ENCODE assay signal across 9 mouse cellular contexts in the genomic region with DNA sequence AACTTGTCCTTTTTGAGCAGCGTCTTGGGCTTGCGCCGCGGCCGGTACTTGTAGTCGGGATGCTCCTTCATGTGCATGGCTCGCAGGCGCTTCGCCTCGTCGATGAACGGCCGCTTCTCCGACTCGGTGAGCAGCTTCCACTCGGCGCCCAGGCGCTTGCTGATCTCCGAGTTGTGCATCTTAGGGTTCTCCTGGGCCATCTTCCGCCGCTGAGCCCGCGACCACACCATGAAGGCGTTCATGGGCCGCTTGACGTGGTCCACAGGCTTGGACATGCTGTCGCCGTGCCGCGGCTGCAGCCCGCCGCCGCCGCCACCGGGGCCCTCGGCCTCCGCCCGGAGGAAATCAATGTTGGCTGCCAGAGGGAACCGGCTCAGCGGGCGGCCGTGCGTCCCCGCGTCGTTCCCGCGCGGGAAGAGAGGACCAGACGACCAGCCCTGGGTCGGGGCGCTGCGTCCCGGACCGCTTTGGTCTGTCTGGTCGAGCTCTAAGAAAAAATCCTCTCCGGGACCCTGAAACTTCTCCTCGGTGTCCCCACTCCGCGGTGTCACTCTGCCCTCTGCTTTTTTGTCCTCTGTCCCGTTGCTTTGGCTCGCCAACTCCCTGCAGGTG. TPM values are rescaled to one million over a fixed set of nuclear protein-coding genes. Genes with fewer than 3 reads are reported as not detected.
DNase-seq lines count a peak whose midpoint lies in the region; ATAC-seq lines count a peak whose summit lies in the region.
"Had no signal": no experiment of that assay in that cellular context is flagged by ENCODE, and none has a peak within 500 bp of the region (broad histone marks: within the 10 kb centered on the region; RNA-seq: fewer than 3 reads in every experiment).

No protein-coding gene starts in this region.

- no peak for ATAC-seq in lung, embryonic 16.5 days (ENCODE audit: low read depth)
- ATAC-seq in heart, embryonic 13.5 days (ENCODE audit: extremely low read depth, insufficient number of reproducible peaks, low FRiP score, low TSS enrichment): no peak
- no peak for ATAC-seq in limb, embryonic 11.5 days (ENCODE audit: insufficient number of reproducible peaks, low FRiP score, low TSS enrichment, low read depth)
- ATAC-seq in neural tube, embryonic 14.5 days (ENCODE audit: low read depth): no peak

- peak overlapping the region; percentile 59 for H3K4me3 ChIP-seq in lung, embryonic 16.5 days (ENCODE audit: low read length)
- peak overlapping the region; percentile 65 for H3K4me3 ChIP-seq in heart, embryonic 13.5 days
- H3K4me3 ChIP-seq in limb, embryonic 11.5 days (ENCODE audit: low read depth, low read length): peak overlapping the region; percentile 42
- peak overlapping the region; percentile 54 for H3K4me3 ChIP-seq in neural tube, embryonic 14.5 days (ENCODE audit: low read depth, low read length)

- no peak overlapping the region for H3K27ac ChIP-seq in lung, embryonic 16.5 days (ENCODE audit: low read length)
- no peak overlapping the region for H3K27ac ChIP-seq in heart, embryonic 13.5 days (replicated peaks)
- H3K27ac ChIP-seq in limb, embryonic 11.5 days (replicated peaks; ENCODE audit: low read depth, low read length): no peak overlapping the region
- H3K27ac ChIP-seq in neural tube, embryonic 14.5 days (ENCODE audit: low read depth, low read length): peak overlapping the region; percentile 78

- H3K4me1 ChIP-seq in lung, embryonic 16.5 days (replicated peaks; ENCODE audit: control insufficient read depth, insufficient read depth, low read length): peaks cover 25% of the 10 kb centered on the region
- peaks cover 38% of the 10 kb centered on the region for H3K4me1 ChIP-seq in heart, embryonic 13.5 days
- H3K4me1 ChIP-seq in limb, embryonic 11.5 days (ENCODE audit: control insufficient read depth, insufficient read depth, low read length): peaks cover 17% of the 10 kb centered on the region
- peaks cover 27% of the 10 kb centered on the region; the same call in 1 of the 2 replicates for H3K4me1 ChIP-seq in neural tube, embryonic 14.5 days (ENCODE audit: control insufficient read depth, insufficient read depth, low read length)

- under 1% methylated on average over 57 of the region's 62 CpGs for WGBS in lung, embryonic 16.5 days
- WGBS in heart, embryonic 13.5 days: under 1% methylated on average over 62 of the region's 62 CpGs
- WGBS in limb, embryonic 11.5 days: under 1% methylated on average over 62 of the region's 62 CpGs
- under 1% methylated on average over 61 of the region's 62 CpGs for WGBS in neural tube, embryonic 14.5 days

- H3K36me3 ChIP-seq in lung, embryonic 16.5 days (ENCODE audit: control insufficient read depth, insufficient read depth, low read length): no peaks in the 10 kb centered on the region
- H3K36me3 ChIP-seq in heart, embryonic 13.5 days: no peaks in the 10 kb centered on the region
- no peaks in the 10 kb centered on the region for H3K36me3 ChIP-seq in limb, embryonic 11.5 days (ENCODE audit: control insufficient read depth, insufficient read depth, low read length)
- no peaks in the 10 kb centered on the region for H3K36me3 ChIP-seq in neural tube, embryonic 14.5 days (ENCODE audit: control insufficient read depth, insufficient read depth, low read length)

- DNase-seq in lung, postnatal 25 days (ENCODE audit: low spot score): no peak
- DNase-seq in embryo, embryonic 10.5 days (ENCODE audit: low spot score): peak; percentile 62
- DNase-seq in limb, embryonic 11.5 days (ENCODE audit: low spot score): peak; percentile 75
- no peak for DNase-seq in thymus, postnatal 14 days
- no peak for DNase-seq in layer of hippocampus, adult 8-10 months (ENCODE audit: low spot score in 2 of 2)

- H3K9me3 ChIP-seq in lung, embryonic 16.5 days (ENCODE audit: control insufficient read depth, low read length): no peaks in the 10 kb centered on the region
- no peaks in the 10 kb centered on the region for H3K9me3 ChIP-seq in heart, embryonic 13.5 days
- no peaks in the 10 kb centered on the region for H3K9me3 ChIP-seq in limb, embryonic 11.5 days (ENCODE audit: control insufficient read depth, low read length)
- no peaks in the 10 kb centered on the region for H3K9me3 ChIP-seq in neural tube, embryonic 14.5 days (ENCODE audit: control insufficient read depth, low read length)

- peak overlapping the region; percentile 39 for H3K9ac ChIP-seq in lung, embryonic 16.5 days (ENCODE audit: low read length)
- peak overlapping the region; percentile 62; the same call in 1 of the 2 replicates for H3K9ac ChIP-seq in heart, embryonic 13.5 days
- no peak overlapping the region; the same call in 1 of the 2 replicates for H3K9ac ChIP-seq in limb, embryonic 11.5 days (ENCODE audit: low read length)
- H3K9ac ChIP-seq in neural tube, embryonic 14.5 days (replicated peaks; ENCODE audit: low read depth, low read length): peak overlapping the region; percentile 66

- peak overlapping the region; percentile 95 for H3K4me2 ChIP-seq in lung, embryonic 16.5 days (ENCODE audit: low read depth, low read length)
- peak overlapping the region; percentile 98 for H3K4me2 ChIP-seq in heart, embryonic 13.5 days
- H3K4me2 ChIP-seq in limb, embryonic 11.5 days (ENCODE audit: low read depth, severe bottlenecking): peak overlapping the region; percentile 90
- H3K4me2 ChIP-seq in neural tube, embryonic 14.5 days (ENCODE audit: low read depth, low read length): peak overlapping the region; percentile 82

- peaks cover 77% of the 10 kb centered on the region for H3K27me3 ChIP-seq in lung, embryonic 16.5 days (ENCODE audit: control insufficient read depth, insufficient read depth, low read depth, low read length)
- H3K27me3 ChIP-seq in heart, embryonic 13.5 days (replicated peaks): peaks cover 90% of the 10 kb centered on the region
- H3K27me3 ChIP-seq in limb, embryonic 11.5 days (ENCODE audit: control insufficient read depth, insufficient read depth, low read length): peaks cover 71% of the 10 kb centered on the region
- peaks cover 24% of the 10 kb centered on the region for H3K27me3 ChIP-seq in neural tube, embryonic 14.5 days (ENCODE audit: control insufficient read depth, insufficient read depth, low read length)

RNA-seq across cellular contexts. Expression of gene Sox21, which starts 1.4 kb away (rescaled TPM):
- 0.18 and 0.24 TPM in 2 replicates for polyA plus RNA-seq in lung, embryonic 16.5 days (2015; fragmentation: Nextera tagmentation; extraction: Ambion mirVana)
- polyA plus RNA-seq in heart, embryonic 13.5 days (2015; fragmentation: Nextera tagmentation; extraction: Ambion mirVana): 0.05 and 0.06 TPM in 2 replicates
- polyA plus RNA-seq in limb, embryonic 11.5 days (2014; fragmentation: Nextera tagmentation; extraction: Ambion mirVana): 0.11 and 0.13 TPM in 2 replicates
- 6.9 and 7.3 TPM in 2 replicates for polyA plus RNA-seq in neural tube, embryonic 14.5 days (2014; fragmentation: Nextera tagmentation; extraction: Ambion mirVana)
- total RNA-seq in layer of hippocampus, adult 8-10 months (2022): 10 to 100 TPM in 2 of 4 experiments, 1 to 10 TPM in 2; 7.5 to 10.4 (median 9.3) TPM

RNA-seq across cellular contexts. Expression of gene Gm9376, which starts 31.3 kb away (rescaled TPM):
- not detected in 2 replicates for polyA plus RNA-seq in lung, embryonic 16.5 days (2015; fragmentation: Nextera tagmentation; extraction: Ambion mirVana)
- not detected in 2 replicates for polyA plus RNA-seq in heart, embryonic 13.5 days (2015; fragmentation: Nextera tagmentation; extraction: Ambion mirVana)
- polyA plus RNA-seq in limb, embryonic 11.5 days (2014; fragmentation: Nextera tagmentation; extraction: Ambion mirVana): not detected in 2 replicates
- polyA plus RNA-seq in neural tube, embryonic 14.5 days (2014; fragmentation: Nextera tagmentation; extraction: Ambion mirVana): not detected in 2 replicates
- not detected for total RNA-seq in layer of hippocampus, adult 8-10 months (2022)
- total RNA-seq: left cerebral cortex, adult 18-20 months had no signal

Comparison
In these comparisons a context has a peak if more than half of its experiments do, and no peak if none do; other contexts are left out.
1. DNase-seq: peak in embryo, embryonic 10.5 days (single experiment) and limb, embryonic 11.5 days (single experiment); none in lung, postnatal 25 days (single experiment), thymus, postnatal 14 days (single experiment) and layer of hippocampus, adult 8-10 months (0 of 2).
2. Peak in every context shown above with its lines, with median percentiles within 50 percentile points of each other: H3K4me2 ChIP-seq and H3K4me3 ChIP-seq.